Mouse (Mus musculus) heart, embryonic 15.5 days (tissue): ENCODE measurements around the gene Fahd2a. TPM values are rescaled to one million over a fixed set of nuclear protein-coding genes. Genes with fewer than 3 reads are reported as not detected.

Experiments used
- ATAC-seq: fragments of 200-750 bp; cut with Nextera tagmentation; replicated peaks from 2 replicates; pipeline ENCODE4 v1.8.0; 2017; ENCODE audit warnings: low read depth, moderate TSS enrichment; ENCODE audit not compliant: insufficient number of reproducible peaks, insufficient read depth, low FRiP score
- H3K27ac ChIP-seq: fragments of 300-500 bp; sonication (generic); 2 replicates; pipeline ENCODE4 v1.5.1; 2015; ENCODE audit warnings: mild to moderate bottlenecking, inconsistent platforms
- H3K27me3 ChIP-seq: fragments of 300-500 bp; sonication (generic); 2 replicates; pipeline ENCODE4 v1.6.1; 2015; ENCODE audit warnings: inconsistent platforms
- H3K36me3 ChIP-seq: fragments of 300-500 bp; sonication (generic); 2 replicates; pipeline ENCODE4 v1.6.1; 2015; ENCODE audit warnings: mild to moderate bottlenecking, inconsistent platforms
- H3K4me1 ChIP-seq: fragments of 300-500 bp; sonication (generic); replicated peaks from 2 replicates; pipeline ENCODE4 v1.6.1; 2015; ENCODE audit warnings: inconsistent platforms
- H3K4me2 ChIP-seq: fragments of 300-500 bp; sonication (generic); 2 replicates; pipeline ENCODE4 v1.6.1; 2015; ENCODE audit warnings: inconsistent platforms, mild to moderate bottlenecking, moderate library complexity
- H3K4me3 ChIP-seq: fragments of 300-500 bp; sonication (generic); 2 replicates; pipeline ENCODE4 v1.5.1; 2015; ENCODE audit warnings: mild to moderate bottlenecking, inconsistent platforms
- H3K9ac ChIP-seq: fragments of 300-500 bp; sonication (generic); 2 replicates; pipeline ENCODE4 v1.6.1; 2015; ENCODE audit warnings: mild to moderate bottlenecking, inconsistent platforms
- H3K9me3 ChIP-seq: fragments of 300-500 bp; sonication (generic); replicated peaks from 2 replicates; pipeline ENCODE4 v1.6.1; 2016; ENCODE audit warnings: inconsistent platforms
- WGBS: fragments of 180-500 bp; shearing (Covaris S2); methylation state at CpG from one replicate; pipeline ENCODE4 v1.1.7; 2015; ENCODE audit warnings: mixed read lengths; 5-methylcytosine and 5-hydroxymethylcytosine counted together
- polyA plus RNA-seq: library from polyadenylated mRNA; unstranded; fragments of >200 nt; fragmentation: Nextera tagmentation; extraction: Ambion mirVana; gene quantifications from 2 replicates; pipeline ENCODE4 v1.2.1, GENCODE M21; 2015

Gene Fahd2a
- 27.1 and 30.8 TPM in 2 replicates for polyA plus RNA-seq

DNA sequence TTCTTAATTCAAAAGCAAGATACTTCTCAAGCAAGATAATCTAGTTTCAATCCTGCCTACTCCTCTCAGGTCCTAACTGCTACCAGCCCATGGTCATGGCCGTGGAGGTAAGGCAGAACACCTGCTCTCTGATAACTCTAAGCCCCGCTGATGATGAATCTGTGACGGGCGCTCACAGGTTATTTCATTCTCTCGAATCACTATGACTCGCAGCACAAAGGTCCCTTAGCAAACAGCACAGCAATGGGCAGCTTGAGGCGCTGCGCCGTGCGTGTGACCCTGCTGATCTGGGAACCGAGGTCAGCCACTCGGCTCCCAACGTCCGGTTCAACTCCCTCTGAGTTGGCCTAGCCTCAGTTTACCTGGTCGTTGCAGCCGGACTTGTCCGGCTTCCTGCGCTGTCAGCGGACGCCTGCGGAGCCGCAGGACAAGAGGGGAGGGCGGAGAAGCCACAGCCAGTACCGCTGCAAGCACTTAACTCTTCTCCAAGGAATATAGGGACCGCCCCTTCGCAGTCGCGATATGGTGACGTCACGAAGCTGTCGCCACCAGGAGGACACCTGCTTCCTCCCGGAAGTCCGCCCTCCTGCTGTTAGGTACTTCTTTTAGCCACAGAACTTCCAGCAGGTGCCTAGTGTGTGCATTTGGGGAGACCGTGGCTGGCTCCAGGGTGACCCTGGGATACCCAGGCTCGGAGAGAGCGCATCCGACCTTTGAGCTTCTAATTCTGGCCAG, at the start of gene Fahd2a:
Gene Fahd2a, minus strand, starts transcription at position 511 of the 735 bp plus-strand sequence.
- peaks cover 12% of the 10 kb centered on the region for H3K4me1 ChIP-seq
- H3K9me3 ChIP-seq = no peaks in the 10 kb centered on the region
- H3K4me3 ChIP-seq = peak within 1 kb of the TSS; percentile 63
- H3K36me3 ChIP-seq = no peaks in the 10 kb centered on the region
- WGBS = 3% methylated on average over 36 of the region's 37 CpGs
- H3K27ac ChIP-seq = peak within 1 kb of the TSS; percentile 31
- peak; percentile 62; the same call in 1 of the 2 replicates for ATAC-seq
- peak within 1 kb of the TSS; percentile 82 for H3K4me2 ChIP-seq
- no peaks in the 10 kb centered on the region for H3K27me3 ChIP-seq
- peak within 1 kb of the TSS; percentile 63 for H3K9ac ChIP-seq

DNA sequence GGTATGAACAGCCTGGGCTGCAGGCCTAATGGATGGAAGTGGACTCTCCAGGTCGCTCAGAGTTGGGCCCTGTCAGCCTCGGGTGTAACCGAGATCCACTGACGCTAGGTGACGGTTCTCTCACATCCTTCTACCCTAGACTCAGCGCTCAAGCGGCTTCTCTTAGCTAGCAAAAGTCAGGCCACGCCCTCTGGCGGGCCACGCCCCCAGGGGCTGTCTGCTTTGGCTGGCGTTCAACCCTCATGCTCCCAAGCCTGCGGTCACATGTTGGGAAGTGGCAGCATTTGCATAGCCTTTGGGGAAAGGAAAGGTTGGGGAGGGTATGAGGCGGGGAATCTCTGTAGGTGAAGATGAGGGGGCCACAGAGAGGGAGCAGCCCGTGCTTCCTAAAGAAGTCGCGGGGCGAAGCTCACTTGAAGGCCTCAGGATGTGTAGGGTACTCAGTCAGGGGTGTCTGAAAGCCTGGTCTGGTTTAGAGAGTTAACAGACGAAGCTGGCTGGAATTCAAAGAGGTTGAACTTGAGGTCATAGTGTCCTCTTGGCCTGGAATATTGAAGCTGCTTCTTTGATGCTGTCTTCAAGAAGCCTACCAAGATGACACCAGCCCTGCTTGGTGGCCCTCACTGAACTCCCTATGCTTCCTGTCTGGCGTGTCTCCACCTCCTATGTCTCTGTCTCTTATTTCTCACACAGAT, 40.3 kb upstream of the Fahd2a start:
- Histone ChIP-seq H3K27ac (no peak overlapping the region; the same call in 1 of the 2 replicates), H3K27me3 (peaks cover 65% of the 10 kb centered on the region), H3K9me3 (no peaks in the 10 kb centered on the region), H3K9ac (no peak overlapping the region), H3K36me3 (no peaks in the 10 kb centered on the region), H3K4me3 (peak overlapping the region; percentile 30), H3K4me2 (peak overlapping the region; percentile 58), H3K4me1 (peaks cover 36% of the 10 kb centered on the region)
- ATAC-seq = peak; percentile 59
- WGBS = 7% methylated on average over 19 of the region's 19 CpGs

DNA sequence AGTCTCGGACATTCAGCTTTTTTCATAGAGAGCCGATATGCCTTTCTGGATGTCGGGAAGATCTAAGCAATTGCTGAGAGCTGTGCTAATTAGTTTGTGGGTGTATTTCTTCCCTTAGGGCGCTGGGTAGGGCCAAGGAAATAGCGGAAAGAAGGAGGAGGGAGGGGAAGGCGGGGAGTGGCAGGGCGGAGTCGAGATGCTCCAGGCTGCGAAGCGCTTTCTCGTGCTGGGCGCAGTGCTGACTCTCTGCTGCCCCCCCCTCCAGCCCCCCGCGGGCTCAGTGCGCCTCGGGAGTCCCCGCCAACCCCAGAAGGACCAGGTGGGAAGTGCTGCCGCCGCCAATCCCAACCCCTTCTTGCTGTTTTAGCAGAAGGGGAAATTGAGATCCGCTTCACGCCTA, 38.6 kb upstream of the Fahd2a start:
- Histone ChIP-seq H3K4me3 (peak overlapping the region; percentile 64), H3K9me3 (no peaks in the 10 kb centered on the region), H3K27me3 (peaks cover 76% of the 10 kb centered on the region), H3K4me2 (peak overlapping the region; percentile 94), H3K9ac (no peak overlapping the region), H3K36me3 (no peaks in the 10 kb centered on the region), H3K4me1 (peaks cover 36% of the 10 kb centered on the region), H3K27ac (0 out of 2 replicates have a peak overlapping the region, but pooled peaks have one; percentile 5)
- WGBS = under 1% methylated on average over 21 of the region's 21 CpGs
- ATAC-seq = no peak

DNA sequence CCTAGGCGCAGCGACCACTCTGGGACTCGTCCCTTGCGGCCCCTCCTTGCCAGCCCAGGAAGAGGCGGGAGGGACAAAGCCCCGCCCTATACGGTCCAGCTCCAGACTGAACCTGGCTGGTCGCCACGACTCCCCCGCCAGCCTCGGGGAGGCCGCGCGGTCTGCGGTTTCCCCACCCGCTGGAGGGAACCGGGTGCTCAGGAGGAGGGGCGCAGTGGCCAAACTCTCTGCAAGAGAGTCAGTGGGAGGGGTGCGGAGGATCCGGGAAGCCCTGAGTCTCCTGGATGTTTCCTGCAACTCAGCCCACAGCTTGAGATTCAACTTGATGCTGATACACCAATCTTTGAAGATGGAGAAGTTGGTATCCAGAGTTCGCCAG, 38.2 kb upstream of the Fahd2a start:
- peak overlapping the region; percentile 5; the same call in 1 of the 2 replicates for H3K27ac ChIP-seq
- H3K27me3 ChIP-seq = peaks cover 76% of the 10 kb centered on the region
- H3K9me3 ChIP-seq = no peaks in the 10 kb centered on the region
- WGBS = under 1% methylated on average over 21 of the region's 21 CpGs
- ATAC-seq = peak; percentile 77
- peak overlapping the region; percentile 46 for H3K9ac ChIP-seq
- peaks cover 36% of the 10 kb centered on the region for H3K4me1 ChIP-seq
- H3K4me3 ChIP-seq = peak overlapping the region; percentile 64
- no peaks in the 10 kb centered on the region for H3K36me3 ChIP-seq
- H3K4me2 ChIP-seq = peak overlapping the region; percentile 94

DNA sequence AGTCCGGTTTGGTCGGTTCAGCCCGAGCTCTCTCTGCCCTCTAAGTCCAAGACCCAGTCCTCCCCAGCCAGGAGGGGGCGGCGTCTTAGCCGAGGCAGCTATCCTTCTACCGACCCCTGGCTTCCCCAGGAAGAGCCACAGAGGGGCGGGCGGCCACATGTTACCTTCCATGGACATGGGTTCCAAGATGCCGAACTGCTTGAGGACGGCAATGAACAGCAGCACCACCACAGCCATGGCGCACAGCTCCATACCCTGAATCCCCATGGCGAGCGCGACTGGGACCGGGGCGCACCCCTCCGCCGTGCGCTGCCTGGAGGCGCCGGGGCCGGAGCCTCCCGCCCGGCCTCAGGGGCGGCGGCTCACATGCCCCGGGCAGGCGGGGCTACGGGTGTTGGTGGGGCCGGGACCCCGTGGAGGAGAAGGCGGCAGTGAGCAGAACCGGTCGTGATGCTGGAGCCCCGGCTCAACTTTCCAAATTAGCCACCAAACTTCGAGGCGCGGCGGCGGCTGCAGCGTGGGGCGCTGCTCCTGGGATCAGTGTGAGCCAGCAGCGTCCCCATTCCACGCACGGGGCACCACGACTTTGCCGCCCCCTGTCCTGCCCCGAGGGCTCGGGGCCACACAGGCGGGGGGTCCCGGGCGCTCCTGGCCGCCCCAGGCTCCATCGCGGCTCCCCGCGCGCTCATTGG, 37.6 kb upstream of the Fahd2a start:
- WGBS = 2% methylated on average over 59 of the region's 59 CpGs
- Histone ChIP-seq H3K4me3 (peak overlapping the region; percentile 64), H3K9me3 (no peaks in the 10 kb centered on the region), H3K27me3 (peaks cover 74% of the 10 kb centered on the region), H3K4me2 (peak overlapping the region; percentile 94), H3K4me1 (peaks cover 36% of the 10 kb centered on the region), H3K36me3 (no peaks in the 10 kb centered on the region), H3K9ac (peak overlapping the region; percentile 46), H3K27ac (no peak overlapping the region; the same call in 1 of the 2 replicates)
- peak; percentile 28; the same call in 1 of the 2 replicates for ATAC-seq

DNA sequence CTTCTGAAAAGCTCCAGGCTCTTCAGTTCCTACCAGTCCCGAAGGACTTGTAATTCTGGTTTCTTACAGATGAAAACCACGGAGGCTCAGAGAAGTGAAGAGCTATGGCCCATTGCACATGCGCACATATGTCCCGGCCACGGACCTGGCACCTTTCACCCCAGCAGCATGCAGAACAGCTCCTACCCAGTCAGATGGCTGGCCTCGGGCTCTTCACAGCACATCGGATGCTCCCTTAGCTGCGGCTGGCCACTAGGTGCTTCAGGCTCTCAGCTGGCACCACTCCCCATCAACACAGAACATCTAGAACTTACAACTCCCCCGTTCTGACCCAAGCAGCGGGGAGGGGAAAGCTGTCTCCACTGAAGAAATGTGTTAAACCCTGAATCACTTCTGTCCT, 35.4 kb upstream of the Fahd2a start:
- WGBS = 65% methylated on average over 10 of the region's 10 CpGs
- peaks cover 62% of the 10 kb centered on the region for H3K27me3 ChIP-seq

DNA sequence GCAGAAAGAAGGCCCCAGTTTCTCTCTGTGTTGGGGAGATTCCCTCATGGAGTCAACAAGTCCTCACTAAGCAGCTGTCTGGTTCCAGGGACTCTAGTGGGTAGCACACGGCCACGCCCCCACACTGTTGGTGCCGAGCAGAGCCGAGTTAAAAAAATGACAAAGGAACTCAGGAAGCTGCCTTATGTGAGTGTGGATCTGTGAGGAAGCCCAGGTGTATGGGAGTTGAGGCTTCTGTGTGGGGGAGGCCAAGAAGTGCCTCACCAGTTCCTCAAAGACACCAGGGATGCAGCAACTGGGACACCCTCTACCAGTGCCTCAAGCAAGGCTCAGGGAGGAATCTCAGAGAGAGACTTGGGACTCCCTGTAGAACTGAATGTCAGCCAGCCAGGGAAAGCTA, 34.8 kb upstream of the Fahd2a start:
- no peak for ATAC-seq
- peaks cover 28% of the 10 kb centered on the region for H3K4me1 ChIP-seq
- H3K4me3 ChIP-seq = no peak overlapping the region
- no peak overlapping the region for H3K27ac ChIP-seq
- peaks cover 56% of the 10 kb centered on the region for H3K27me3 ChIP-seq
- 66% methylated on average over 4 of the region's 4 CpGs for WGBS
- H3K4me2 ChIP-seq = no peak overlapping the region
- H3K36me3 ChIP-seq = no peaks in the 10 kb centered on the region
- H3K9ac ChIP-seq = no peak overlapping the region
- no peaks in the 10 kb centered on the region for H3K9me3 ChIP-seq

More for the DNA sequence above, 35.4 kb upstream of the Fahd2a start:
- Histone ChIP-seq H3K9me3 (no peaks in the 10 kb centered on the region), H3K9ac (no peak overlapping the region), H3K27ac (no peak overlapping the region), H3K4me1 (peaks cover 33% of the 10 kb centered on the region), H3K4me2 (no peak overlapping the region), H3K36me3 (no peaks in the 10 kb centered on the region), H3K4me3 (no peak overlapping the region)
- ATAC-seq = no peak

DNA sequence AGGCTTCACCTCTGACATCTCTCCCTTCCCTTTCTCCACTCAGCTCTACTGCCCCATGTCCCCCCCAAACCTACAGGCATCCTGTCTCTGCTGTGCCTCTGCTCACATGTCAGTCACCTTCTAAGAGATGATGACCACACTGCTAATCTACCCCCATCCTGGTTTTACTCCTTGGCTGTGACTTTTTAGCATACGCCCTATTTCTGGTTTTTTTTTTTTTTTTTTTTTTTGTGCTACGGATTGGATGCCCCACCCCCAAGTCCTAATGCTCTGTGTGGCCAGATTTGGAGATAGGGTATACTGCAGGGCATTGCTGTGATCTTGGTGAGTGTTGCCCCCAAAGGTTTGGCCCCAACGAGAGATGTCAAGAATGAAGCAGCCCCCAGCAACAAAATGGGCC, 27.9 kb upstream of the Fahd2a start:
- Histone ChIP-seq H3K4me2 (no peak overlapping the region), H3K27me3 (peaks cover 7% of the 10 kb centered on the region; the same call in 1 of the 2 replicates), H3K27ac (no peak overlapping the region), H3K4me1 (no peaks in the 10 kb centered on the region), H3K9me3 (no peaks in the 10 kb centered on the region), H3K4me3 (no peak overlapping the region), H3K36me3 (no peaks in the 10 kb centered on the region), H3K9ac (no peak overlapping the region)
- 58% methylated on average over 3 of the region's 3 CpGs for WGBS
- ATAC-seq = no peak

DNA sequence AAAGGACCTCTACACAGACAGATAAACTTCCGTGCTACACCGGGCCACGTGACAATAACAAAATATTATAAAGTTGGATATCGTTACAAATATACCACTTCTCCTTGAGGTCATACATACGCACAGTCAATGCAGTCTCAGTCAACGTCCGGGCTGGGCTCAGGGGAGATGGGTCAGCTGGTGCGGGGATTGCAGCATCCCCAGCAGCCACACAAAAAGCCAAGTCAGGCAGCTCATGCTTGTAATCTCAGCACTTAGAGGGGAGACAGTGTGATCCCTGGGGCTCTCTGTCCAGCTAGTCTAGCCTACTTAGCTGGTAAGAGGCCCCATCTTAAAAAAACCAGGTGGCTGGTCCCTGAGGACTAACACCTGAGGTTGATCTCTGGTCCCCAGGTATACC, 26.9 kb upstream of the Fahd2a start:
- WGBS = 82% methylated on average over 8 of the region's 8 CpGs
- Histone ChIP-seq H3K27ac (no peak overlapping the region), H3K9ac (no peak overlapping the region), H3K4me3 (no peak overlapping the region), H3K4me1 (no peaks in the 10 kb centered on the region), H3K4me2 (no peak overlapping the region), H3K27me3 (peaks cover 7% of the 10 kb centered on the region; the same call in 1 of the 2 replicates), H3K36me3 (no peaks in the 10 kb centered on the region), H3K9me3 (no peaks in the 10 kb centered on the region)
- no peak for ATAC-seq

DNA sequence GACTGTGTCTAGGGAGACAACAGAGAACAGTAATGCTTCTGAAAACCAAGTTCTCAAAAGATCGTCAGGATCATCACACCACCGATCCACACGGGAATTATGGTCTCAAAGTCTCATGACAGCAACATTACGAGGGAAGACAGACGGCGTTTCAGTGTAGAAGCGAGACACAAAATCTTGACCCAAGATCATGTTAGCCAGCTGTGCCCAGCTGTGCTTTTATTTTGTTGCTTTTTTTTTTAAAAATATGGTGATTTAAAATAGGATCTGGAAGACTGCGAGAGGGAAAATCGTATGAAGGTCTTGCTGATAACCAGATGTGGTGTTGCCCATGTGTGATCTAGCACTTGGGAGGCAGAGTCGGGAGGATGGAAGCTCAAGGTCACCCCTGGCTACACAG, 26.3 kb upstream of the Fahd2a start:
- Histone ChIP-seq H3K36me3 (no peaks in the 10 kb centered on the region), H3K4me1 (no peaks in the 10 kb centered on the region), H3K9me3 (no peaks in the 10 kb centered on the region), H3K27ac (no peak overlapping the region), H3K9ac (no peak overlapping the region), H3K27me3 (peaks cover 7% of the 10 kb centered on the region; the same call in 1 of the 2 replicates), H3K4me2 (no peak overlapping the region), H3K4me3 (no peak overlapping the region)
- ATAC-seq = no peak
- 85% methylated on average over 10 of the region's 10 CpGs for WGBS

DNA sequence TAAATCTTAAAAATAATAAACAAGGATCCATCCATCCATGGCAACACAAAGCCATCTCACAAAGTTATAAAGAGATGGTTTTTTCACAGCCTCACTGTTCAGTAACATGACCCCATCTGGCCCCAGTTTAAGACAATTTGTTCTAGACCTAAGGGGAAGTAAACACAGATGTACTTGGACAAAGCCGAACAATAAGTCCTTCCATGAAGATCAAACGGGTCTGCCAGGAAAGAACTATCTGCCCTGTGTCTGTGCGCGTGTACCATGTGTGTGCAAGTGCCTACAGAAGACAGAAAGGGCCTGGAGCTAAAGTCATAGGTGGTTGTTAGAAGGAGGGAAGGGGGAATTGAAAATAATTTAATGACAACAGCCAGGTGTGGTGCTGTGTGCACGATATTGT, 25.8 kb upstream of the Fahd2a start:
- Histone ChIP-seq H3K4me2 (no peak overlapping the region), H3K27ac (no peak overlapping the region), H3K4me3 (no peak overlapping the region), H3K27me3 (peaks cover 7% of the 10 kb centered on the region; the same call in 1 of the 2 replicates), H3K4me1 (no peaks in the 10 kb centered on the region), H3K9ac (no peak overlapping the region), H3K9me3 (no peaks in the 10 kb centered on the region), H3K36me3 (no peaks in the 10 kb centered on the region)
- no peak for ATAC-seq
- 85% methylated on average over 5 of the region's 5 CpGs for WGBS
